Mouse (Mus musculus) ovary, postnatal 14 days (tissue): ENCODE results near the gene Cep89.

Experiments used
- DNase-seq: peaks from one replicate; pipeline ENCODE4 v3.0.0; 2022; ENCODE audit warnings: low spot score

Gene Cep89

GRCm38 (mm10) chr7:35396542-35397168 is at the start of gene Cep89, which contains the start of gene Faap24:
TSS of gene Cep89 (plus strand) at chr7:35397035.
TSS of gene Faap24 (minus strand) at chr7:35396836.
- peak; percentile 98 for DNase-seq

DNA sequence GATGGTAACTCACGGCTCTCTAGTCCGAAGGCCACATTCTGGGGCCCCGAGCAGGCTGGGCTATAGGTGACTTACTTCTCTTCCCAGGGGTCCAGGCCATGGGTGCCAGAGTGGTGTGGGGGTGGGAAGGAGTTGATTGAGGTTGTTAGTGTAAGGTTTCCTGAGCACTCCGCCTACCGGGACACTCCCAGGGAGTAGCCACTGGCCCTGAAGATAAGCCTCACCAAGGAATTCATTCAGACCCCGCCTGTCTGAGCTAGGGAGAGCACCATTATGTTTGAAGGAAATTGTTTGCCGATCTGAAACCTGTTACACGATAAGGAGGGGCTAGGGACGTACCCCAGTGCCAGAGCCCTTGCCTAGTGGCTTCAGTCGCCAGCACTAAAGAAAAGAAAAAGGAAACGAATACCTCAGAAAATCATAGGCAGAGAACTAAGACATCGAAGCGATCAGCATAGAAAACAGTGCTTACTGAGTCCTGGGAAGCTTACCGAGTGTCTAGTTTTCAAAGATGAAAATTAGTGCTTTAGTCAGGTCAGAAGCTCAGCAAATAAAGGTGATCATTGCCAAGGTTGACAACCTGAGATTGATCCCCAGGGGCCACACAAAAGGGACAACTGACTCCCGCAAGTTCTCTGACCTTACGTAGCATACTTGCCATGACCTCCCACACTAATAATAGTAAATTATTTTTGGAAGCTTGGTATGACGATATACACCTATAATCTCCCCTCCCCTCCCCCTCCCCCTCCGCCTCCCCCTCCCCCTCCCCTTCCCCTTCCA is 48.7 kb upstream of the Cep89 start:
- DNase-seq = no peak

DNA sequence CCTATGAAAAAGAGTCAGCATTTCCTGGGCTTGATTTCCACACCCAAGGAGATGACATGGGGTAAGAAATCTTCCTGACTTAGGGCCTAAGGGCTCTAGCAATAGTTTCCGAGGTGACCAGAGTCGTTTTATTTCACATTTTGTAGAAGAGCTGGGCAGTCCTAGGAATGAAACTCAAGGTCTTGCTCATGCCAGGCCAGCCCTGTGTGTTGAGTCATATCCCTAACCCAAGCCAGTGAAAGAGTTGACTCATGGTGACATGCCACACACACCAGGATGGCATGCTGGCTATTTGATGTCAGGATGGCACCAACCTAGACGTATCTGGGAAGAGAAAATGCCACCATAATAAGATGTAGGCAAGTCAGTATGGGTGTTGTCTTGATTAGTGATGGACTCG is 47.8 kb upstream of the Cep89 start:
- DNase-seq = no peak

- no peak for DNase-seq
Measured at GRCm38 (mm10) chr7:35349886-35350684, 46.8 kb upstream of the Cep89 start.

- DNase-seq = no peak
Measured at GRCm38 (mm10) chr7:35351155-35351554, 45.7 kb upstream of the Cep89 start.

DNA sequence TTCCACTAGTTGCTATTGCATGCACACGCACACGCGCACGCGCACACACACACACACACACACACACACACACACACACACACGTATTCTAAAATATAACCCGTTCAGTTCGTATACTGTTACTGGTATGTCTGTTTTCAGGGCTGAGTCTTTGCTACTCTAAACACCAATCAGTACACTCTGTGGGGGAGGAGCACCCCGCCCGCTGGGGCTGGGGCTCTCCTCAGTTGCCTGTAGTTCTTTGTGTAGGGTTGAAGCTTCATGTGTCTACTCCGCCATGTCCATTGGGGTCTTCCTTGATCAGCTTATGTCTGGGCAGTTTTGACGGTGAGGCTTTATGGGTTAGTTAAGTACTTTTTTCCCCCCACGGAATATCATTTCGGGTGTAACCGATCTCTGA is 43.5 kb upstream of the Cep89 start:
- no peak for DNase-seq

- DNase-seq = no peak
Measured at GRCm38 (mm10) chr7:35355303-35355872, 41.4 kb upstream of the Cep89 start.

DNA sequence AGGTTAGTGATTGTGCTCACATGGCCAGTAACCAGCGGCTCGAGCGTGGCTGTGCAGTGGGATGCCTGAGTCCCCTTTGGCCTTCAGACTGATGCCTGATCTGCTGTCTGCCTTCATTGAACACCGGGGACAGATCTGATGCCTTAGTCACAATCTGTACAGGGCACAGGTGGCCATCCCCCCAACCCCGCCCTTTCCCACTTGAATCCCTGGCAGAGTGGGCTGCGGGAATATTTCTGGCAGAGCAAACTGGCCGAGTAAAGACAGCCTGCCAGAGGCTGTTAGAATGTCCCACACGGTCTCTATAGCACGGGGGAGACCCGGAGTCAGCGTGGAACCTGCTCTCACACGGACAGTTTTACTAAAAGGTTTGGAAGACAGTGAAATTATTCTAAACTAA is 39.2 kb upstream of the Cep89 start:
- no peak for DNase-seq

- DNase-seq = no peak
Measured at GRCm38 (mm10) chr7:35362253-35362652, 34.6 kb upstream of the Cep89 start.

DNA sequence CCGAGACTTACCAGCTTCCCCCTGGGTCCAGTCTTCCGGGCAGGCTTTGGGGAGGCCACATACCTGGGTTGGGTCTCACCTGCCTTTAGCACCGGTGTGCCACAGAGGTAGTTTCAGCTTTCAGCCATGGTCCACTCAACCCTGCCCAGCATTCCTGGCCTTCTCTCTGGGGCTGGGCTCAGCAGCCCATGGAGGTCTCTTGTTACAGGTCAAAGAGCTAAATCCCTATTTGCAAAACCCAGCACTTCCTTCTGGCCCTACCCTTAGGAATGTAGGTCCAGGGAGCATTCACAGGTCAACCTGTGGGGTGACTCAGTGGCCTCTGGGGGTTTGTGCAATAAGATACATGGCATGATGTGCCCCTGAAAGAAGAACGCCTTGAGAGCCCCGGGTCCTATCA is 34.0 kb upstream of the Cep89 start:
- DNase-seq = no peak

- no peak for DNase-seq
Measured at GRCm38 (mm10) chr7:35365161-35365910, 31.5 kb upstream of the Cep89 start.

GRCm38 (mm10) chr7:35371096-35371495 is 25.7 kb upstream of the Cep89 start:
- DNase-seq = no peak

GRCm38 (mm10) chr7:35372483-35373017 is 24.3 kb upstream of the Cep89 start:
- DNase-seq = no peak

GRCm38 (mm10) chr7:35373146-35373989 is 23.5 kb upstream of the Cep89 start:
- no peak for DNase-seq

GRCm38 (mm10) chr7:35374265-35374664 is 22.6 kb upstream of the Cep89 start:
- DNase-seq = no peak

- no peak for DNase-seq
Measured at GRCm38 (mm10) chr7:35376623-35377022, 20.2 kb upstream of the Cep89 start.

GRCm38 (mm10) chr7:35379492-35380119 is 17.2 kb upstream of the Cep89 start:
- DNase-seq = no peak

GRCm38 (mm10) chr7:35380351-35380750 is 16.5 kb upstream of the Cep89 start:
- DNase-seq = no peak

DNA sequence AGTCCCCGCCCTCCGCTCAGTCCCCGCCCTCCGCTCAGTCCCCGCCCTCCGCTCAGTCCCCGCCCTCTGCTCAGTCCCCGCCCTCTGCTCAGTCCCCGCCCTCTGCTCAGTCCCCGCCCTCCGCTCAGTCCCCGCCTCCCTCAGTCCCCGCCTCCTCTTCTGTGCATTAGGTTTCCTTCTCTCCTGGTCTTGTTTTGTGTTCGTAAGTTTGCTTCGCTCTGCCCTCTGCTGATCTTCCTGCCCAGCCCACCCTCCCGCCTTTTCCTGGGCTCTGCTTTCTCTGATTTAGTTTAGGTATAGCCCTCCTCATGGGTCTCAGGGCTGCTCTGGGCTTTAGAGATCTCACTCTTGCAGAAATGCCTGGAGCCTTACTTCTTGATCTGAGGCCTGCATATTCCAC is 15.0 kb upstream of the Cep89 start:
- no peak for DNase-seq
